Mouse (Mus musculus): ENCODE results near the gene Vmn1r14.

DNA sequence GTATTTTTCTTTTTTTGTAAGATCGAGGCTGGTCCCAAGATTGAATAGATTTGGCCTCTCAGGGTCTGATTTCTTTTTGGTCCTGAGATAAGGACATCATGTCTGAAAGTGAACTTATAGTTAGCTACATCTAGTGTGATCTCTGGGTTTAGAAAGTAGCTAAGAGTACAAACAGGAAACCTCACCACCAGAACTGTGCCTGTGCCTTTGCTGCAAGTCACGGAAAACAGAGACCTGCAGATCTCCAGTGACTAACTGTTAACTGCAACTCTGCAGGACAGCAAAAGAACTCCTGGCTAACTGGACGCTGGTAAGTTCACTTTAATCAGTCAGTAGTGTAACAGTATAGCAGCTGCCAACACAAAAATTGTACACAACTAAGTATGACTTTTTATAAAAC is 40.4 kb downstream of the Vmn1r14 start:
- TF ChIP-seq CTCF (IDR thresholded peaks at IDR 0.05; ENCODE audit: low read depth, low read length): no peak
- TF ChIP-seq POLR2A (IDR thresholded peaks at IDR 0.05; ENCODE audit: extremely low read depth, insufficient read depth, low read length): no peak
